Mouse (Mus musculus) testis, adult 10 weeks (tissue): ENCODE data around the gene Ahctf1. TPM values are rescaled to one million over a fixed set of nuclear protein-coding genes. Genes with fewer than 3 reads are reported as not detected.

Experiments
- polyA plus RNA-seq: library from polyadenylated mRNA; stranded (reverse); fragments of 350-450 nt; fragmentation: Illumina TruSeq; extraction: RNeasy Lipid Tissue Mini Kit (QIAGEN cat#74804); gene quantifications from one replicate; pipeline ENCODE4 v1.2.3, GENCODE M21; 2014; ENCODE audit warnings: low read depth, low replicate concordance

Gene Ahctf1
- polyA plus RNA-seq: 206 TPM

DNA sequence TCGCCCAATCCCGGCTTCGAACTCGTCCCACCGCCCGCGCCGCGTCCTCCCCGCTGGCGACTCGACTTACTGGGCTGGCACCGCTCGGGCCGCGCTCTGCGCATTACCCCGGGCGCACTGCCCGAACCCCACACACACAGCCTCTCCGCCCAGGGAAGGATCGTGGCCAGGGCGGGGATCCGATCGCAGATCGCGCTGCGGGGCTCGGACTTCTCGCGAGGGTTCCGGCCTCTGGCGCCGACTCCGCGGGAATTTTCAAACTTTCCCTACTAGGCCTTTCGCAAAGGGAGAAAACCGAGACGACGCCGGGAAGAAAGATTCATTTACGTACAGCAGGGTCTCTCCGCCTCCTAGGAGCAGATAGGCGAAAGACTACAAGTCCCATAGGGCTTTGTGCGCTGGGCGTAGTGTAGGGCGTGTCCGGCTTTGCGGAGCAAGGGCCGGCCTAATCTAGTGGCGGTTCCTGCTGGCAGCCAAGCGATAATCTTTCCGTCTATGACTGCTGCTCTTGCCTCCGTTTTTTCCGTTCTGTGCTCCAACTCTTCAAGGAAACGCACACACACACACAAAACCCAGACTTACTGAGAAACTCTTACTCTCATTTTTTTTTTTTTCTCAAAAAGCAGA is at the start of gene Ahctf1:
Ahctf1 (minus strand) TSS at position 168 of the 627 bp plus-strand sequence.

DNA sequence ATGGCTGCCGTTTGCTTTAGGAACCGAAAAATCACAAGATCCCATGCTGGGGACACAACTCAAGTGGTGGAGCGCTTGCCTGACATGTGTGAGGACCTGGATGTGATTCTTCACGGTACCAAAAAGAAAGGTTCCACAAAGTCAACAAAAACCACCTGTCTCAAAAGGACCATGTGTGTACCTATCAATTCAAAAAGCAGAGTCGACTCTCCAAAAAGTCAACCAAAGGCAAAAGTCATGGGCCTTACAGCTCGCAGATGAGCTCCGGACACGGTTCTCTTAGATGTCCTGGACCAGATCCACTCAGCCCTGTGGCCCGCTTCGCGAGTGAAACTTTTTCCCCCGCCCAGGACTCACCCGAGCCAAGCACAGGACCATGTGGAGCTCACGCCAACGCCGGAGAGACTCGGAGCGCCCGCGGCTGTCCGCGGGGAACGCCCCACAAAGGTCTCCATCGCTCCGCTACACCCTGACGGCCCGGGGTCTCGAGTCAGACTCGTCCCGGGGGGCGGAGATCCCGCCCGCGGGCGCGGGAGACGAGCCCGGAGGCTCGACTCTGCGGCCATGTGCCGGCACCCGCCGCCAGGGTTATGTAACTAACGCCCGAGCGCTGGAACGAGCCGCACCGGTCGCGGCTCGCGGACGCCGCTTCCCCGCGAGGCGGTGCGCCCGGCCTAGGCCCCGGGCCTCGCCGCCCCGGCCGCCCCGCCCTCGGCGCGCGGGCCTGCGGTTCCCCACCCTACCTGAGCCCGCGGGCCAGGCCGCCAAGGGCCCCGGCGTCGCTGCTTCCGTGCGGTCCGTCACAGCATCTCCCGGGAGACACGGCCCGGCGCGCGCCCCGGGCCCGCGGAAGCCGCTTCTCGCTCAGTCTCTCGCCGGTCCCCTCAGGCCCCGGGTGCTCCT is 619 bp downstream of the Ahctf1 start, which contains the start of gene Gm10518:
Gm10518 (plus strand) TSS at position 767 of the 903 bp plus-strand sequence.

DNA sequence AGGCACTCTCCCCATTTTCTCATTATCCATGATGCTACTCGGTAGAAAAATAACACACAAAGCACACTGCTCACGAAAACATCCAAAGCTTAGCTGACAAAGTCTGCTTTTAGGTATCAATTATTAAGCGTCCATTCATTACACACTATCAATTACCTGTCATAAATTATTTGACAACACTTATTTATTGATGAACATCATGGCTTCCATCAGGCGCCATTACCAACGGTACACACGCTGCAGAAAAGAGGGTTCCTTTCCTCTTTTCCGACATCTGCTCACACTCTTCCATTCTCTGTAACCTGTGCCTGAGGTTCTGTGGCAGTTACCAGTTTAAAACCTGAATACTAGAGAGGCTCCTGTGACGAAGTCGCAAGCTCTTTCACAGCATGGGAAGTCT is 58.3 kb downstream of the Ahctf1 start, which contains the start of gene Kif28:
Kif28 (minus strand) TSS at position 101 of the 400 bp plus-strand sequence.

Other genes starting within 250 kb of the Ahctf1 start
- gene Sccpdh, start 135.5 kb downstream of the Ahctf1 start, polyA plus RNA-seq: 1,246 TPM
- gene Kif28, start 58.4 kb downstream of the Ahctf1 start, polyA plus RNA-seq: not detected
- 6.3 TPM for gene Gm10518, start 304 bp downstream of the Ahctf1 start, polyA plus RNA-seq
- gene Cdc42bpa, start 156.8 kb upstream of the Ahctf1 start, polyA plus RNA-seq: 36.5 TPM